Mouse (Mus musculus) MEL-GATA-1-ER (cell line): ENCODE measurements around the gene Dnajc27.

Experiments
- DNase-seq: peaks from one replicate; pipeline ENCODE4 v3.0.0-alpha.2; 2012; ENCODE audit warnings: low read depth; ENCODE audit errors: extremely low read depth

Dnajc27 gene

GRCm38 (mm10) chr12:4080311-4080710 is 2.1 kb upstream of the Dnajc27 start:
- peak; percentile 57 for DNase-seq

- DNase-seq = no peak
Observed at GRCm38 (mm10) chr12:4083441-4083840, 1.1 kb downstream of the Dnajc27 start.

- no peak for DNase-seq
Observed at GRCm38 (mm10) chr12:4107383-4107782, 25.0 kb downstream of the Dnajc27 start.

GRCm38 (mm10) chr12:4116132-4116531 is 33.7 kb downstream of the Dnajc27 start:
- no peak for DNase-seq

- no peak for DNase-seq
Observed at GRCm38 (mm10) chr12:4117136-4117535, 34.8 kb downstream of the Dnajc27 start.

- DNase-seq = no peak
Observed at GRCm38 (mm10) chr12:4117579-4117978, 35.2 kb downstream of the Dnajc27 start.

GRCm38 (mm10) chr12:4127346-4127745 is 45.0 kb downstream of the Dnajc27 start:
- DNase-seq = no peak

GRCm38 (mm10) chr12:4132941-4133846 is 50.8 kb downstream of the Dnajc27 start, which contains the start of gene Adcy3:
Adcy3 (plus strand) TSS chr12:4133103.
- no peak for DNase-seq

GRCm38 (mm10) chr12:4133847-4134212 is 51.4 kb downstream of the Dnajc27 start:
- no peak for DNase-seq

GRCm38 (mm10) chr12:4143179-4143578 is 60.8 kb downstream of the Dnajc27 start:
- no peak for DNase-seq

- DNase-seq = no peak
Observed at GRCm38 (mm10) chr12:4150936-4151335, 68.6 kb downstream of the Dnajc27 start.

GRCm38 (mm10) chr12:4151969-4152368 is 69.6 kb downstream of the Dnajc27 start:
- no peak for DNase-seq

- DNase-seq = no peak
Observed at GRCm38 (mm10) chr12:4157466-4157865, 75.1 kb downstream of the Dnajc27 start.

- DNase-seq = no peak
Observed at GRCm38 (mm10) chr12:4158179-4158578, 75.8 kb downstream of the Dnajc27 start.

GRCm38 (mm10) chr12:4158868-4159632 is 76.7 kb downstream of the Dnajc27 start:
- DNase-seq = no peak
